Mouse (Mus musculus) heart, adult 18-20 months (tissue): ENCODE measurements around the gene Hectd2. TPM values are rescaled to one million over a fixed set of nuclear protein-coding genes. Genes with fewer than 3 reads are reported as not detected.
A peak's percentile ranks its signal among the peaks of the same experiment; 100 is the strongest.

Source experiments
- DNase-seq, 2 experiments: peaks; one replicate each; pipeline ENCODE4 v3.0.0; 2021 to 2022; ENCODE audit warnings: mixed read lengths in 1 of 2
- long read RNA-seq, 2 experiments: library from polyadenylated mRNA; stranded (forward); transcript quantifications; one replicate each; pipeline ENCODE4 v2.0.0; 2021
- total RNA-seq, 2 experiments: library from RNA; stranded (reverse); gene quantifications; 2 replicates each; pipeline ENCODE4 v1.2.3; 2021

Gene Hectd2
- 1 to 10 TPM; 1.5 TPM for total RNA-seq
- long read RNA-seq, experiment 1, full-length matches to known transcripts = 1 of 2 reads
- long read RNA-seq, experiment 1, partial matches to known transcripts = 1 of 2 reads
- long read RNA-seq, experiment 1, other reads (novel, unspliced or antisense) = 0 of 2 reads
- long read RNA-seq, experiment 2 = 0 reads

DNA sequence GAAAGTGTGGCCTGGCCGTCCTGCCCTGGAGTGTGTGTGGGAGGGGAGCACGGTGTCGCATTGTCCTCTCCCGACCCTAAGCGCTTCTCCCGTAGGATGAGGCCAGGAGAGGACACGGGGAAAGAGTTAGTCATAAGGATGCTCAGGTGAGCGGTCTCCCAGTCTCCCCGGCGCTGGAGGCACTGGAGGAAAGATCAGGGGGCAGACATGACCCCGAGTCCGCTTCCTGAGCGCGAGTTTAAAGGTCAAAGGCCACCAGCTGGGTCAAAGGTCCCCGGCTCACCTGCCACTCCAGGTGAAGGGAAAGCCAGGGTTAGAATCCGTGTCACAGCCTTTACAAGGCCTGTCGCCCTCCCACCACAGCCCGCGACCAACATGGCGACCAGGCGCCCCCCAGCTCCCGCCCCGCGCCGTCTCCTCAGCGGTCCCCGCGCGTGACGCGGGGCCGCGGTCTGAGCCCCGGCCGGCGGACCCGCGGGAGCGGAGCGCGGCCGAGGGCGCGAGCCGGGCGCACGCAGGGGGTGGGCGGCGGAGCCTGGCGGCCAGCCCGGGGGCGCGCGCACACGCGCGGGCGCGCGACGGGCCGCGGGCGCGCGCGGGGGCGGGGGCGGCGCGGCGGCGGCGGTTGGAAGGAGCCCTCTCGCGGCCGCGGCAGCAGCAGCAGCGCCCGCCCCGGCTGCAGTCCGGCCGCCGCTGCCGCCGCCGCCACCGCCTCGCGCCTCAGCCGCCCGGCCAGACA lies at the start of gene Hectd2:
Gene Hectd2 (plus strand): TSS at position 594 of the 739 bp plus-strand sequence.
- DNase-seq = peak; percentile 71 to 76

- DNase-seq = no peak
Measured at GRCm38 (mm10) chr19:36504716-36505115, 49.7 kb upstream of the Hectd2 start.

- no peak for DNase-seq
Measured at GRCm38 (mm10) chr19:36511305-36511704, 43.1 kb upstream of the Hectd2 start.

DNA sequence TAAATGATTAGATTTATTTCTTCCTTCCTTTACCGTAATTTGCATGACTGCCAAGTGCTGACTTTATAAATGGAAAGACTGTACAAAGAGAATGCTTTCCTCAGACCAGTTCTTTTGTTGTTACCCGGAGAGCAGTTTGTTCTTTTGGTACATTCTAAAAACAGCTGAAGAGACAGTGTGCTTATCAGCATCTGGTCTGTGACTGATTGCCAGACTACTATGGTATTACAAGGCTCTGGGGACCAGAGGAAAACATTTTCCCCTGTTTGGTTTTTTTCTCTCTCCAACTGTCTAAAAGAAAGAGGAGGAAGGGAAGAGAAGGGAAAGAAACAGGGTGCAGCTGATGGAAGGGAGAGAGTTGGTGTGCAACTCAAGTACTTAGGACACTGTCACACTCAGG lies 36.0 kb upstream of the Hectd2 start:
- DNase-seq = no peak

DNA sequence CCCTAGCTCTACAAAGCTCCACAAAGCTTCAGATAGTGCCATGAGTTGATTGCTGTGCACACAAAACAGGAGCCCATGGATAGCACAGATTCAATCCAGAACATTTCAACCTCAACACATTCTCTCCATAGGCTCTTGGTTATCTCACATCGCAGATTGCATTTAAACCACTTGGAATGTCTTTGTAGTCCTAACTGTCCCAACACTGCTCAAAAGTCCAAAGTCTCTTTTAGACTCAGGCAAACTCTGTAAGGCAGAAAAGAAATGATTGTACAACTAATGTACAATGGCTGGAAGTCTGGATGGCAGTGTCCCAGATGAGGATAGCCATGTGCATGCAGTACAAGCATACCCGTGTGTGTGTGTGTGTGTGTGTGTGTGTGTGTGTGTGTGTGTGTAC lies 32.9 kb upstream of the Hectd2 start:
- no peak for DNase-seq

DNA sequence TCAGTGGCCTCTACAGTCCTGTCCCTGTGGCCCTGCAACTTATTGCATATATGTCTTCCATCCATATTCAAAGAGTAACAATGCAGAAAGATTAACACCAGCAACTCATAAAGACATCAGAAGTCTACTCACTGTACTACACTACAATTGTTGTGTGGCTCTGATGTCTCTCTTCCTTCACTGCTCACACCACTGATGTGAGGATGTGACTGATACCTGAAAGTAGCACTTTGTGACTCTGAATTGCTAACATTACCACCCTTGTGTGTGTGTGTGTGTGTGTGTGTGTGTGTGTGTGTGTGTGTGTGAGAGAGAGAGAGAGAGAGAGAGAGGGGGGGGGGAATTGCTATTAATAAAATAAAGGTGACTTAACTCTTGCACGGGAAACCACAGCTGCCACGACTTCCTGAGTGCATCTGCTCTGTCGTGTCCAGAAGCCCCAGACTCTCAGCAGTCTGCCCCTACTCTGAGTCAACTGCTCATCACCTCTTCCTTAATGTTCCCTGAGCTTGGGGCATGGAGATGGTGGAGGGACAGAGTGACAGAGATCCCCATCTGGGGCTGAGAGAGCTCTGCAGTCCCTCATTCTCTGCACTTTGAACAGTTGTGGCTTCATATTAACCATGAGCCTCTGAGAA lies 31.8 kb upstream of the Hectd2 start:
- no peak for DNase-seq

DNA sequence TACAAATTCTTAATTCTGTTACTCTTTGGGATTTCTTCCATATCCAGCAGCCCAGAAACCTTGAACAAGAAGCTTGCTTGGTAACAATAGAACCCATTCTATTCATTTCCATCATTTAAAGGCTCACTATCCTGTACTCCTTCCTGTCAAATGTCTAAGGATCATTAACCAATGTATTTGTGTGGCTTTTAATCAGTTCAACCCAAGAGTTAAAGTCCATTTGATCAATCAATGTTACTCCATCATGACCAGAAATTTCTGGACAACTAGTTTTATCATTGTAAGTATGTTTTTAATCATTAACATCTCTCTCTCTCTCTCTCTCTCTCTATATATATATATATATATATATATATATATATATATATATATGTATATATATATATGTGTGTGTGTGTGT lies 29.4 kb upstream of the Hectd2 start:
- no peak for DNase-seq

- no peak for DNase-seq
Measured at GRCm38 (mm10) chr19:36533082-36533481, 21.4 kb upstream of the Hectd2 start.

DNA sequence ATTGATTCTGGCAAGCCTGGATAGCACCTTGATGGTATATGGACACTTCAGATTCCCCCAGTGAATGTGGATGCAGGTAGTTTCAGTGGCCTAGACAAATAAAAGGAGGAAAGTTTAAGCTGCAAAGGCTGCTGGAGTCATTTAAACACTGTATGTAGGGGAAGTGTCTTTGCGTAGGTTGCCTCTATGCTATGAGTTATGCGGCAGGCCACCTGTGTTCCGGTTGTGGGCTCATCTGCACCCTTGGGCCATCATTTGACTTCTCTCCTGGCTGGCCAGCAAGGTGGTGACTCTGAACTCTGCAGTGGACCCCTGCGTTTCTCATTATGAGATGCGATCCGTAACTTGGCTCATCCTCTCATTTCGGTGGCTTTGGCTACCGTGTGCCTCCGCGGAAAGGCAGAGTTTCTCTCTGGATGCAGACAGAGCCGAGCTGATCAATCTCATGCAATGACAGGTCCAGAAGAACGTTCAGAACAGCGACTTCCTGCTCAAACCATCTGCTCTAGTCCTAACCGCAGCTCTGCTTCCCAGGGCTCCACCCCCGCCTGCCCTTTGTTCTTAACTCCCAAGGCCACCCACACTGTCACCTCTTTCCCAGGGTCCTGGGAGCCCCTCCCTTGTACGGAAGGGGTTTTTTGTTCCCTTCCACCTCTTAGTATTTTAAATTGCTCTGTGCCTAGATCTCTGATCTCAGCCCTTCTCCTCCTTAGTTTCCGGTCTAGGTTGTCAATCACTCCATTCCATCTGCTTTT lies 20.3 kb upstream of the Hectd2 start:
- peak; percentile 16 to 23 for DNase-seq

- peak; percentile 52 to 60 for DNase-seq
Measured at GRCm38 (mm10) chr19:36534766-36535140, 19.7 kb upstream of the Hectd2 start.

- no peak for DNase-seq
Measured at GRCm38 (mm10) chr19:36535186-36535585, 19.3 kb upstream of the Hectd2 start.

GRCm38 (mm10) chr19:36535878-36536277 lies 18.6 kb upstream of the Hectd2 start:
- DNase-seq = no peak

DNA sequence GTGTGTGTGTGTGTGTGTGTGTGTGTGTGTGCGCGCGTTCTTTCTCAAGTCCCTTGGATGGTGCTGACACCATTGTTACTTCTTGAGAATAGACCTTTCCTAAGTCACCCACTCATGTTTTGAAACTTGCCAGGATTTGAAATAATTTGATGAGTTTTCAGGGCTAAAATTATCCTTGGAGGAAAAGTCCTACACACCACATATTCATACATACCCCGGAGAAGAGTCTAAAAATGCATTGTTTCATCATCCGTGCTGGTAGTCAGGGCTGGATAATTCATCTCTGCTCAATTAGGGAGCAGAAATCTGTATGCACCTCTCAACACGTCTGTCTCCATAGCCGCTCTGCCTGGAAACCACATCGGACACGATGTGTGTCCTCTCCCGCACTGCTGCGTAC lies 17.5 kb upstream of the Hectd2 start:
- DNase-seq = no peak

GRCm38 (mm10) chr19:36538528-36538927 lies 15.9 kb upstream of the Hectd2 start:
- DNase-seq = peak; percentile 16 to 66

GRCm38 (mm10) chr19:36539311-36539710 lies 15.1 kb upstream of the Hectd2 start:
- no peak for DNase-seq

- DNase-seq = no peak
Measured at GRCm38 (mm10) chr19:36540012-36540606, 14.3 kb upstream of the Hectd2 start.

DNA sequence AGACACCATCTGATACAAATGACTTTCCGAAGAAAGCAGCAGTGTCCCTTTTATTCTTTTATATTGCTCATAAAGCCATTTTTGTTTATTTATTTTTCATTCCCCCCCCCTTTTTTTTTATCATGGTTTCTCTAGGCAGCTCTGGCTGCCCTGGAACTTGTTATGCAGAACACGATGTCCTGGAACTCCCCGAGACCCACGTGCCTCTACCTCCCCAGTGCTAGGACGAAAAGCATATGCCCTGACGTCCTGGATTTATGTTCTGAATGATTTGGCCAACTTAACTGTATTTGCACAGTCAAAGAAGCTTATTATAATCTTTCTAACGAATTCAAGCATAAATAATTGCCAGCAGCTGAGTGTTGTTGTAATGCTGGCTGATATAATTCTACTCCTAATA lies 13.7 kb upstream of the Hectd2 start:
- no peak for DNase-seq

GRCm38 (mm10) chr19:36553561-36554045 lies 836 bp upstream of the Hectd2 start:
- DNase-seq = no peak

DNA sequence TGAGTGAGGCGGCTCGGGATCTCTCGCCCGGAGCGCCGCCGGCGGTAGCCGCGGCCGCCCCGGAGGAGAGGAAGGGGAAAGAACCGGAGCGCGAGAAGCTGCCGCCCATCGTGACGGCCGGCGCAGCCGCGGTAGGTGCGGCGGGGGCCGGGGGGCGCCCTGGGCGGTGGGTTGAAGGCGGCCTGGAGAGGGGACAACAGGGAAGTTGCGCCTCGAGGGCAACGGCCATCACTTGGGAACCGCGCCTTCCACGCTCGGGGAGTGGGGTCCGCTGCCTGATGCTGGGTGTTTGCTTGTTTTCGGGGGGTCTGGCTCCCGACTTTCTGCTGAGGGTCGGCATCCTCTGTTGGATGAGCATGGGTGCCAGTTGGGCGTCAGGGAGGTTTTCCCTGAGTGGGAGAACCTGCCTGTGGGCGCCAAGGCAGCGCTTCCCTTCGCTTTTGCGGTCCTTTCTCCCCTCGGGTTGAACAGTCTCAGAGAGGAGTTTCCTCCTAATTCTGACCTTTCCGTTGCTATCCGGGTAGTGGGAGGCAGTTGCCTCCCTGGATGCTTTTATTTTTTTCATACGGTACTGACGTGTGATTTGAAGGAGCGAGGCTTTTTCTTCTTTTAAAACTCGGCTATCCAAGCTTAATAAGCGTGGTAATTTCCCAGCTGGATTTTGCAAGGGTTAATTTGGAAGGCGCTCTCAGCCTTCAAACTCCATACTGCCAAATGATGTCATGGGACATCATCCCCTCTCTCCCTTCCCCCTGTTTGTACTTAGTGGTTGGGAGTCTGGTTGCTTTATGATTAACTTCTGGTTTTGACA lies 551 bp downstream of the Hectd2 start:
- DNase-seq = peak in 1 of 2 experiments; percentile 61

- no peak for DNase-seq
Measured at GRCm38 (mm10) chr19:36559331-36559730, 4.9 kb downstream of the Hectd2 start.

DNA sequence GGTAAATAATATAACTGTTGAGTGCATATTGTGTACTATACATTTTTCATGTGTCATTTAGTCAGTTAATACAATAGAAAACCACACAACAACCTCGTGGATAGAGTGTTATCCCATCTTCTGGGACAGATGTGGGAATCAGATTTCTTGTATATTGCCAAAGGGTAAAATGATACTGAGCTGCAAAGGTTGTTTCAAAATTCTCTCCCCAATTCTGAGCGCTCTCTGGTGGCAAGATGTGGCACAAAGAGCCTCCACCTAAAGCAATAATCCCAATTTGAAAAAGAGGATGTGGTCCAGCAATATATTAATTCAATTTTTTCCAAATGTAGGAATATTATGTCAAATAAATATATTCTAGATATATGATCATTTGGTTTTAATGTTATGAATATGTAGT lies 5.7 kb downstream of the Hectd2 start:
- DNase-seq = no peak
